Mouse (Mus musculus): ENCODE measurements around the gene Arxes2.

Arxes2 gene

DNA sequence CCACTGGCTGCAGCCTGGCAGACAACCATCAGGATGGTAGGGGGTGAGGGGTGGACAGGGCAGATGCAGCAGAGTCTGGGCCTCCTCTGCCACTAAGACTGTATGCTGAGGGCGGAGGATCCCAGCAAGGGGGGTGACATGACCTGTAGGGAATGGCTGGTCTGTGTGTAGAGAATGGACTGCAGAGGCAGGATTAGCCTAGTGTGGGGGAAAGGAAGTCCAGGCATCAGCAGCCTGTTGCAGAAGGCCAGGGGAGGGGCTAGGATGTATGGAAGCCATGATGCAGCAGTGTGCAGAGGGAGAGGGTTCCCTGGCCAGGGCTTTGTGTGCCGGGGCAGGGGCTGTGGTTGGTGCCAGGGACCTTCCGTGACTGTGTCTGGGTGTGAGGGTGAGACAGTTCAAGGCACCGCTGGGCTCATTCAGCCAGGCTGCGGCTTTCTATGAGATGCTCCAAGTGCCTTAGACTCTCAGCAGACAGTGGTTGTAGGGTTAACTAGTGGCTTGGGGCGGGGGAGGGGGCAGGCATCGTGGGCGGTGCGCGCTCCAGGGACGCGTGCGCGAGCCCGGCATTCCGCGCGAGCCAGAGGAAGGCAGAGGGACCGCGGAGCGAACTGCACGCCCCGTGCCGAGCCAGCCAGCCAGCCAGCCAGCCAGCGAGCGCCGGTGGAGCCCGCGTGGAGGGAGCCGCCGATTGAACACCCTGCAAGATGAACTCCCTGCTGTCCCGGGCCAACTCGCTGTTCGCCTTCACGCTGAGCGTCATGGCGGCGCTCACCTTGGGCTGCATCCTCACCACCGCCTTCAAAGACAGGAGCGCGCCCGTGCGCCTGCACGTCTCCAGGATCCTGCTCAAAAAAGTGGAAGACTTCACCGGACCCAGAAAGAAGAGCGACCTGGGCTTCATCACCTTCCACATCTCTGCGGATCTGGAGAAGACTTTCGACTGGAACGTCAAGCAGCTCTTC is 39.5 kb downstream of the Arxes2 start, which contains the start of gene Arxes1:
TSS of gene Arxes1 (plus strand) at position 569 of the 965 bp plus-strand sequence.
- DNase-seq (ENCODE audit: low read depth, low spot score) = peak; percentile 5

- no peak for DNase-seq (ENCODE audit: low read depth, low spot score)
These were observed 50.1 kb downstream of the Arxes2 start for GRCm38 (mm10) chrX:136043726-136044125.

Measured in brain, adult 2 months (tissue).